Mouse (Mus musculus) liver, postnatal 0 days (tissue): ENCODE measurements at regions not wholly inside any gene's neighbourhood (a gene's known extent, or its start where the extent isn't known, plus 50 kb on each side); places are given as distances from the start of the nearest gene placed in this dataset.

ENCODE experiments used
- ATAC-seq: fragments of 200-750 bp; cut with Nextera tagmentation; 2 replicates; pipeline ENCODE4 v1.8.0; 2017; ENCODE audit warnings: mild to moderate bottlenecking, moderate library complexity
- DNase-seq: peaks from one replicate; pipeline ENCODE4 v3.0.0-alpha.2; 2016
- H3K27ac ChIP-seq: fragments of 300-500 bp; sonication (generic); 2 replicates; pipeline ENCODE4 v1.5.1; 2014; ENCODE audit warnings: antibody characterized with exemption, moderate library complexity, mild to moderate bottlenecking, low read depth
- H3K27me3 ChIP-seq: fragments of 300-500 bp; sonication (generic); 2 replicates; pipeline ENCODE4 v1.6.1; 2014; ENCODE audit warnings: low read length, control low read depth, mixed read lengths; ENCODE audit not compliant: insufficient read depth
- H3K36me3 ChIP-seq: fragments of 300-500 bp; sonication (generic); replicated peaks from 2 replicates; pipeline ENCODE4 v1.6.1; 2014; ENCODE audit warnings: mild to moderate bottlenecking, control low read depth, low read length, moderate library complexity, mixed read lengths; ENCODE audit not compliant: insufficient read depth
- H3K4me1 ChIP-seq: fragments of 300-500 bp; sonication (generic); 2 replicates; pipeline ENCODE4 v1.6.1; 2014; ENCODE audit warnings: antibody characterized with exemption, mild to moderate bottlenecking, control low read depth; ENCODE audit not compliant: insufficient read depth
- H3K4me2 ChIP-seq: fragments of 300-500 bp; sonication (generic); 2 replicates; pipeline ENCODE4 v1.6.1; 2014; ENCODE audit warnings: low read depth, mild to moderate bottlenecking, low read length, moderate library complexity, mixed read lengths
- H3K4me3 ChIP-seq: fragments of 300-500 bp; sonication (generic); 2 replicates; pipeline ENCODE4 v1.5.1; 2014; ENCODE audit warnings: low read depth, low read length
- H3K9ac ChIP-seq: fragments of 300-500 bp; sonication (generic); replicated peaks from 2 replicates; pipeline ENCODE4 v1.6.1; 2014; ENCODE audit warnings: mild to moderate bottlenecking, moderate library complexity
- H3K9me3 ChIP-seq: fragments of 300-500 bp; sonication (generic); 2 replicates; pipeline ENCODE4 v1.6.1; 2016; ENCODE audit warnings: mild to moderate bottlenecking, control low read depth, low read length, mixed read lengths
- CTCF ChIP-seq: sonication (generic); IDR thresholded peaks from 2 replicates; pipeline ENCODE4 v1.5.1; 2016; ENCODE audit warnings: antibody characterized with exemption, low read depth
- EP300 ChIP-seq: IDR thresholded peaks from 2 replicates; pipeline ENCODE4 v1.6.1; 2016; ENCODE audit warnings: antibody characterized with exemption, low read depth, mild to moderate bottlenecking
- WGBS: fragments of 180-500 bp; shearing (Covaris S2); extraction: QIAGEN DNeasy Blood & Tissue Kit; methylation state at CpG from one replicate; pipeline ENCODE4 v1.1.7; 2014; ENCODE audit not compliant: insufficient replicate concordance; 5-methylcytosine and 5-hydroxymethylcytosine counted together

GRCm38 (mm10) chr9:23600623-23601022 lies 377.7 kb downstream of the Bmper start:
- H3K9me3 ChIP-seq: no peaks in the 10 kb centered on the region
- H3K27me3 ChIP-seq: no peaks in the 10 kb centered on the region
- no peak for TF ChIP-seq EP300
- TF ChIP-seq CTCF: no peak
- WGBS: 87% methylated on average over 2 of the region's 2 CpGs
- ATAC-seq (no peak), DNase-seq (no peak)
- no peaks in the 10 kb centered on the region for H3K36me3 ChIP-seq
- no peak overlapping the region for H3K27ac ChIP-seq
- no peak overlapping the region for H3K9ac ChIP-seq
- no peaks in the 10 kb centered on the region for H3K4me1 ChIP-seq
- no peak overlapping the region for H3K4me2 ChIP-seq
- no peak overlapping the region for H3K4me3 ChIP-seq
